Comparison of ENCODE assay signal across 7 mouse cellular contexts in the genomic region with DNA sequence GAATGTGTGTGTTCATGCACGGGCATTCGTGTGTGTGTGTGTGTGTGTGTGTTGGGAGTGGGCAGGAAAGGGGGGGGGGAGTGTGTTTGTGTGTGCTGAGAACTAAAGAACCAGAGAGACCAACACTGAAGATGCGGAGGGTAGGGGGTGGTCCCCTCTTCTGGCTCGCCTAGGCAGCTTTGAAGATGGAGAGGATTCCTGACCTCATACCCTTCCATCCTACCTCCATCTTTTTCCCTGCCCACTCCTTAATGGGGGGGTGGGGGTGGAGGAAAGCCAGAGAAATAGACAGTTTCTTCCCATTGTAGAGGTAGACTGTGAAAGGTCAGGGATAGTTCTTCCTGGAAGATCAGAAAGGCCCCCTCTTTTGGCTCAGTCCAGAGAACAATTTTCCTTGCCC. TPM values are rescaled to one million over a fixed set of nuclear protein-coding genes. Genes with fewer than 3 reads are reported as not detected.
DNase-seq lines count a peak whose midpoint lies in the region; ATAC-seq and TF ChIP-seq lines count a peak whose summit lies in the region.

No protein-coding gene starts in this region.

- peaks cover 7% of the 10 kb centered on the region for H3K36me3 ChIP-seq in embryonic facial prominence, embryonic 11.5 days (replicated peaks; ENCODE audit: control insufficient read depth, insufficient read depth, low read depth, low read length)
- peaks cover 53% of the 10 kb centered on the region for H3K36me3 ChIP-seq in intestine, embryonic 14.5 days (ENCODE audit: control insufficient read depth, insufficient read depth, low read length)

- ATAC-seq in embryonic facial prominence, embryonic 11.5 days (replicated peaks; ENCODE audit: insufficient number of reproducible peaks, low FRiP score, low TSS enrichment, low read depth), result no peak
- no peak for ATAC-seq in intestine, embryonic 14.5 days (replicated peaks; ENCODE audit: low FRiP score, low TSS enrichment, low read depth)
- no peak for ATAC-seq in activated CD4-positive, CD25-positive, alpha-beta regulatory T cell, adult 4 months

- no peak overlapping the region; the same call in 1 of the 2 replicates for H3K9ac ChIP-seq in embryonic facial prominence, embryonic 11.5 days (replicated peaks; ENCODE audit: low read length)
- peak overlapping the region; percentile 21 for H3K9ac ChIP-seq in intestine, embryonic 14.5 days (ENCODE audit: low read length)

- peak overlapping the region; percentile 78; the same call in 1 of the 2 replicates for H3K27ac ChIP-seq in layer of hippocampus, adult 2 months
- no peak overlapping the region for H3K27ac ChIP-seq in embryonic facial prominence, embryonic 11.5 days (replicated peaks; ENCODE audit: low read depth, low read length)
- H3K27ac ChIP-seq in intestine, embryonic 14.5 days (ENCODE audit: low read depth), result peak overlapping the region; percentile 70; the same call in 1 of the 2 replicates

- DNase-seq in layer of hippocampus, adult 2 months (ENCODE audit: low spot score in 2 of 2), result no peak
- no peak for DNase-seq in layer of hippocampus, adult 18-20 months (ENCODE audit: low spot score in 2 of 2)
- no peak for DNase-seq in embryonic facial prominence, embryonic 11.5 days (ENCODE audit: low spot score)
- DNase-seq in intestine, embryonic 14.5 days (ENCODE audit: low spot score), result no peak
- DNase-seq in naive thymus-derived CD4-positive, alpha-beta T cell, adult 2 months (ENCODE audit: low read depth), result peak; percentile 18
- no peak for DNase-seq in gastrocnemius, adult 18-20 months (ENCODE audit: low spot score)

- H3K9me3 ChIP-seq in embryonic facial prominence, embryonic 11.5 days (replicated peaks; ENCODE audit: control insufficient read depth, low read length), result no peaks in the 10 kb centered on the region
- no peaks in the 10 kb centered on the region for H3K9me3 ChIP-seq in intestine, embryonic 14.5 days (ENCODE audit: control insufficient read depth, low read length)

- peaks cover 9% of the 10 kb centered on the region for H3K4me1 ChIP-seq in embryonic facial prominence, embryonic 11.5 days (ENCODE audit: control insufficient read depth, insufficient read depth, low read length)
- peaks cover 32% of the 10 kb centered on the region for H3K4me1 ChIP-seq in intestine, embryonic 14.5 days (replicated peaks; ENCODE audit: control insufficient read depth, insufficient read depth, low read length)

- H3K4me2 ChIP-seq in embryonic facial prominence, embryonic 11.5 days (ENCODE audit: low read depth, low read length), result peak overlapping the region; percentile 37
- H3K4me2 ChIP-seq in intestine, embryonic 14.5 days (ENCODE audit: low read length), result peak overlapping the region; percentile 53

- TF ChIP-seq CTCF in layer of hippocampus, adult 2 months (conservative IDR thresholded peaks at IDR 0.05), result no peak

- no peaks in the 10 kb centered on the region for H3K27me3 ChIP-seq in embryonic facial prominence, embryonic 11.5 days (ENCODE audit: control insufficient read depth, insufficient read depth, low read length)
- no peaks in the 10 kb centered on the region for H3K27me3 ChIP-seq in intestine, embryonic 14.5 days (replicated peaks; ENCODE audit: control insufficient read depth, insufficient read depth, low read length)

- H3K4me3 ChIP-seq in layer of hippocampus, adult 2 months, result no peak overlapping the region
- no peak overlapping the region; the same call in 1 of the 2 replicates for H3K4me3 ChIP-seq in embryonic facial prominence, embryonic 11.5 days (ENCODE audit: low read depth, low read length)
- H3K4me3 ChIP-seq in intestine, embryonic 14.5 days (ENCODE audit: low read depth, low read length), result peak overlapping the region; percentile 24; the same call in 1 of the 2 replicates

- 43% methylated on average over 4 of the region's 4 CpGs for WGBS in embryonic facial prominence, embryonic 11.5 days
- 51% methylated on average over 4 of the region's 4 CpGs for WGBS in intestine, embryonic 14.5 days

RNA-seq across cellular contexts. Expression of gene Hspb9, which starts 0.5 kb away (rescaled TPM):
- total RNA-seq in layer of hippocampus, adult 2 months (2021), result not detected
- total RNA-seq in layer of hippocampus, adult 18-20 months (2021), result not detected
- polyA plus RNA-seq in embryonic facial prominence, embryonic 11.5 days (2014; fragmentation: Nextera tagmentation; extraction: Ambion mirVana), result not detected in 2 replicates
- 0.78 and 0.96 TPM in 2 replicates for polyA plus RNA-seq in intestine, embryonic 14.5 days (2014; fragmentation: Nextera tagmentation; extraction: Ambion mirVana)
- not detected for total RNA-seq in gastrocnemius, adult 18-20 months (2021)
- polyA plus RNA-seq in activated CD4-positive, CD25-positive, alpha-beta regulatory T cell, adult 4 months (2017; shearing (Covaris generic)), result under 1 TPM; 0.70 to 0.78 TPM

RNA-seq across cellular contexts. Expression of gene Kat2a, which starts 0.9 kb away (rescaled TPM):
- total RNA-seq in layer of hippocampus, adult 2 months (2021), result 10 to 100 TPM; 55.4 to 57.8 TPM
- total RNA-seq in layer of hippocampus, adult 18-20 months (2021), result 10 to 100 TPM; 53.9 to 58.0 TPM
- 49.9 and 55.9 TPM in 2 replicates for polyA plus RNA-seq in embryonic facial prominence, embryonic 11.5 days (2014; fragmentation: Nextera tagmentation; extraction: Ambion mirVana)
- 55.5 and 60.0 TPM in 2 replicates for polyA plus RNA-seq in intestine, embryonic 14.5 days (2014; fragmentation: Nextera tagmentation; extraction: Ambion mirVana)
- total RNA-seq in gastrocnemius, adult 18-20 months (2021), result 10 to 100 TPM; 10.1 to 11.1 TPM
- polyA plus RNA-seq in activated CD4-positive, CD25-positive, alpha-beta regulatory T cell, adult 4 months (2017; shearing (Covaris generic)), result 10 to 100 TPM; 11.2 to 13.3 TPM

RNA-seq across cellular contexts. Expression of gene Dhx58, which starts 9.1 kb away (rescaled TPM):
- 1 to 10 TPM; 1.6 to 2.3 TPM for total RNA-seq in layer of hippocampus, adult 2 months (2021)
- total RNA-seq in layer of hippocampus, adult 18-20 months (2021), result 1 to 10 TPM; 1.4 to 2.5 TPM
- polyA plus RNA-seq in embryonic facial prominence, embryonic 11.5 days (2014; fragmentation: Nextera tagmentation; extraction: Ambion mirVana), result 1.2 and 1.8 TPM in 2 replicates
- polyA plus RNA-seq in intestine, embryonic 14.5 days (2014; fragmentation: Nextera tagmentation; extraction: Ambion mirVana), result 2.2 and 2.4 TPM in 2 replicates
- under 1 TPM; 0.16 to 0.21 TPM for total RNA-seq in gastrocnemius, adult 18-20 months (2021)
- 10 to 100 TPM; 25.3 to 42.0 TPM for polyA plus RNA-seq in activated CD4-positive, CD25-positive, alpha-beta regulatory T cell, adult 4 months (2017; shearing (Covaris generic))

RNA-seq across cellular contexts. Expression of gene Zfp385c, which starts 20.9 kb away (rescaled TPM):
- total RNA-seq in layer of hippocampus, adult 2 months (2021), result under 1 TPM; 0.20 to 0.67 TPM
- under 1 TPM in 1 of 2 experiments, not detected in 1; 0.37 TPM for total RNA-seq in layer of hippocampus, adult 18-20 months (2021)
- 0.53 and 1.2 TPM in 2 replicates for polyA plus RNA-seq in embryonic facial prominence, embryonic 11.5 days (2014; fragmentation: Nextera tagmentation; extraction: Ambion mirVana)
- 0.26 TPM in 1 of 2 replicates, not detected in the other for polyA plus RNA-seq in intestine, embryonic 14.5 days (2014; fragmentation: Nextera tagmentation; extraction: Ambion mirVana)
- under 1 TPM; 0.28 to 0.41 TPM for total RNA-seq in gastrocnemius, adult 18-20 months (2021)
- under 1 TPM in 1 of 2 experiments, not detected in 1; 0.17 TPM for polyA plus RNA-seq in activated CD4-positive, CD25-positive, alpha-beta regulatory T cell, adult 4 months (2017; shearing (Covaris generic))

RNA-seq across cellular contexts. Expression of gene Rab5c, which starts 24.8 kb away (rescaled TPM):
- total RNA-seq in layer of hippocampus, adult 2 months (2021), result 100 to 1,000 TPM; 137 to 148 TPM
- total RNA-seq in layer of hippocampus, adult 18-20 months (2021), result 100 to 1,000 TPM; 149 to 156 TPM
- polyA plus RNA-seq in embryonic facial prominence, embryonic 11.5 days (2014; fragmentation: Nextera tagmentation; extraction: Ambion mirVana), result 76.6 and 86.1 TPM in 2 replicates
- 61.2 and 63.0 TPM in 2 replicates for polyA plus RNA-seq in intestine, embryonic 14.5 days (2014; fragmentation: Nextera tagmentation; extraction: Ambion mirVana)
- total RNA-seq in gastrocnemius, adult 18-20 months (2021), result 10 to 100 TPM; 40.3 to 42.7 TPM
- polyA plus RNA-seq in activated CD4-positive, CD25-positive, alpha-beta regulatory T cell, adult 4 months (2017; shearing (Covaris generic)), result 10 to 100 TPM; 29.0 to 44.1 TPM

Comparison
In these comparisons a context has a peak if more than half of its experiments do, and no peak if none do; other contexts are left out.
1. RNA of gene Kat2a, which starts 0.9 kb away (total RNA-seq): 53.9 to 58.0 TPM in layer of hippocampus, adult 18-20 months and 55.4 to 57.8 TPM in layer of hippocampus, adult 2 months; 10.1 to 11.1 TPM in gastrocnemius, adult 18-20 months; every median in the first group is over 4 times any median in the second.